Mouse (Mus musculus): ENCODE measurements around the gene Nsun6.
A peak's percentile ranks its signal among the peaks of the same experiment; 100 is the strongest.

The Nsun6 gene

DNA sequence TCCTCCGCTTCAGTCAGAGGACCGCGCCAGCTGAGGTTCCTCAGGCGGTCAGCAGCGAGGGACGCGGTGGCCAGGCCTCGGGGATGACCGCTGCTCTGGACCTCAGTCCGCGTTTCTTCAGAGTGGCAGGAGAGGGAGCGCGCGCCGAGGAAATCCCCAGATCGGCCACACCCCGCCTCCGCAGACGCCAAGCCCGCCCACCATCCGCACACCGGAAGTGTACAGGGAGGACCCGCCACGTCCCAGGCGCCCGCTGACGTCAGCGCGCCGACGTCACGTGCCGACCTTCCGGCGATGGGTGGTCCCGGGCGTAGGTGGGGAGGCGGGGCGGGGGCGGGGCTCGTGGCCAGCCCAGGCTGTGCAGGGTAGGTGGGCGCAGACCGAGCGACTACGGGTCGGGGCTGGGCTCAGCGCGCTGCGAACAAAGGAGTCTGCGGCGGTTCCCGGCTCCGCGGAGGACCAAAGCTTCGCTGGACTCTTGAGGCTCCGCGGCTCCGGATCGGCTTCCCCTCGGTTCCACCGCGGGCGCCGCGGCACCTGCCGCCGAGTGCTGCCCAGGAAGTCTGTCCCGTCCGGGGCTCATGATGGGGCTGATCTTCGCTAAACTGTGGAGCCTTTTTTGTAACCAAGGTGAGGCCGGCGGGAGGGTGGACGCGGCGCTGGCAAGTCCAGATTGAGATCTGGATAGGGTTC is at the start of gene Nsun6:
Gene Nsun6, minus strand, starts transcription at position 125 of the 693 bp plus-strand sequence.
- peak; percentile 91 for DNase-seq (ENCODE audit: low spot score)

DNA sequence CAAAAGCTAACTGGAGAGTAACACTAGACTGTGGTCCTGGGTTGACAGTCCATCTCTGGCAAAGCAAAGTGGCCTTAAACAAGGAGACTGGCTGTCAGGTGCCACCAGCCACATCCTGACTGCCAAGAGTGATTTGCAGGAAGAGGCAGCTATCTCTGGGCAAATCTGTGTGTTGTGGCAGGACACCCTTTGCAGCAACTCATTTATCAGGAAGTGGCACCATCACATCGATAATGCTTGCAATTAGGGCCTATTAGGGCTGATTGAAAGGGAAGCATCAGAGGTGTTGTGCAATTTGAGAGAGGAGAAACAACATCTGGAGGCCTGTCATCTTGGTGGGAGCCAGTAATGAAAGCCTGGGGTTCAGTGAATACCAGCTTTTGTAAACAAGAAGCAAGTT is 49.5 kb upstream of the Nsun6 start:
- DNase-seq (ENCODE audit: low spot score) = no peak

DNA sequence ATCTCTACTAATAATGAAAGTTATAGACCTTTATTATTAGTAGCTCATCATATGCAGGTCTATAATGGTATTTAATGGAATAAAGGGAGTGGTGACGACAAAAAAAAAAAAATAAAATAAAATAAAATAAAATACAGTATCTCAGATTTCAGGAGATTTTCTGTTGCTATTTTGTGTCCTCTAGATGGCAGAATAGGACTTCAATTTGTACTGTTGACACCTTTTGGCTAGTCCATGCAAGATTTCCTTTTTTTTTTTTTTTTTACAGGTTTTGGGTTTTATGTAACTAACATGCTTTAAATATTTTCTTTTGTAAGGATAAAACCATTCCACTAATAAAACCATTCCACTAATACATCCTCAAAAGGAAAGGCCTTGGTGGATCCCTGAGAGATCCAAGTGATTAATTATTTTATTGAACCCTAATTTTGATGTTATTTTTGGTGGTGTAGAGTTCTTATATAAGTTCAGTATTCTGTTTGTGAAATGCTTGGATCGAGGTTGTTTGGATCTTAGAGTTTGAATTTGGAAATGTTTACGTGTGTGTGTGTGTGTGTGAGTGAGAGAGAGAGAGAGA is 41.7 kb upstream of the Nsun6 start:
- DNase-seq (ENCODE audit: low spot score) = no peak

DNA sequence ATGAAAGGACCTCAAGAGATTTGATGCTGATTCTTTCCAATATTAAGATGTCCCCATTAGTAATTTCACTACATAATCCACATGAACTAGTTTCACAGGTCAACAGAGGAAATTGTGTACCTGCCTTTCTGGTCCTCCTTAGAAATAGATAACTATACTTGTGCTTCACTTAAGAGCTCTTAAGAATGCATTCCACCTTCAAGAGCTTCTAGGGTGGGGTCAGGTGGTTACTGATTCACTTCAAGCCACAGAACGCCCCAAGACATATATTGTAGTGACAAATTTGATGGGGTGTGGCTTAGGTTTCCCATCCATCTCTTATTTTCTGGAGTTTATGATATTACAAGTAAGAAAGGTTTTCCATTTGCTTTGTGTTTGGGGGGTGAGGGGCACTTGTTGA is 32.4 kb upstream of the Nsun6 start:
- DNase-seq (ENCODE audit: low spot score) = no peak

DNA sequence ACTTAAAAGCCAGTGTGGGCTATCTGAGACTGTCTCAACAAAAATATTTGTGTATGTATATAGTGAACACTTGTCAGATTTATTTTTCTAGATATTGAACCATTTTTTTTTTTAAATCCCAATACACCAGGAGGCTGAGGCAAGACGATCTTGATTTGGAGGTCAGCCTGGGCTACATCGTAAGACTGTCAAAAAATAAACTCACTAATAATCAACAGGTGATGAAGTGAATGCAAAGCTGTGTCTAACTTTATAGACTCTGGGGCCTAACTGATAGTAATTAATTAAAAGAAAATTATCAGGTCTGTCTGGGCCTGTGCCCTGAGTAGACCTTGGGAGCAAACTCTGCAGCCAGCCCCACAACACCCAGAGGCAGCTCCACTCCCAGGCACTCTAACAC is 28.8 kb upstream of the Nsun6 start:
- DNase-seq (ENCODE audit: low spot score) = no peak

DNA sequence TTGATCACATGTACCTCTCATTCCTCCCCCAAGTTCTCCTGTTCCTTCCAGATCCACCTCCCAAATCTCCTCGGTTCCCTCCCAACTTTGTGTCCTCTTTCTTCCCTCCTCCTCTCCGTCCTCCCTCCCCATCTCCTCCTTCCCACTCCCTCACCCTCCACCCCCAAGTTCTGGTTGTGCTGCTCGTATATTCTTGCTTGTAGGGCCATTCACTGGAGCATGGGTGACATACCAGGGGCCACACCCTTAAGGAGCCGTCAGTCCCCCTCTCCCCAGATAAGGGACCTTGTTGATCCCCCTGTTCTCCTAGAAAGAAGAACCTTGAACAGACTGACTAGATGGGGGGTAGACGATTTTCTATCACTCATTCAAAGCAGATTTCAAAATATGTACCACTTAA is 12.2 kb upstream of the Nsun6 start:
- no peak for DNase-seq (ENCODE audit: low spot score)

DNA sequence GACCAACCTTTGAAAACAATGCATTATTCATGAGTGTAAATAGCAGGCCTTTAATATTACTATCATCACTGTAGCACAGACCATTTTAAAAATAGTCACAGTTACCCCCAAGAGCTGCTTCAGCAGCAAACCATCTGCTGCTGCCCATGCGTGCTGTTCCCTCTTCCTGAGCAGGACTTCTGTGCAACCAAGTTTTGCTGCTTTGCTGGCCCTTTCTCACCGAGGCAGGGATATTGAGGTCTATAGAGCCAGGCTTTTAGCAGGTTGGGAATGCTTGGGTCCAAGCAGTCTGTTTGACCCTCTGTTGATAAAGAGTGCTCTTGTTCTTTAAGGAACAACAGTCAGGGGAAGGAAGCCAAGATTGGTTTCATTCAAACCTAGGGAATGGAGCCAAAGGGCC is 10.6 kb upstream of the Nsun6 start:
- DNase-seq (ENCODE audit: low spot score) = no peak

DNA sequence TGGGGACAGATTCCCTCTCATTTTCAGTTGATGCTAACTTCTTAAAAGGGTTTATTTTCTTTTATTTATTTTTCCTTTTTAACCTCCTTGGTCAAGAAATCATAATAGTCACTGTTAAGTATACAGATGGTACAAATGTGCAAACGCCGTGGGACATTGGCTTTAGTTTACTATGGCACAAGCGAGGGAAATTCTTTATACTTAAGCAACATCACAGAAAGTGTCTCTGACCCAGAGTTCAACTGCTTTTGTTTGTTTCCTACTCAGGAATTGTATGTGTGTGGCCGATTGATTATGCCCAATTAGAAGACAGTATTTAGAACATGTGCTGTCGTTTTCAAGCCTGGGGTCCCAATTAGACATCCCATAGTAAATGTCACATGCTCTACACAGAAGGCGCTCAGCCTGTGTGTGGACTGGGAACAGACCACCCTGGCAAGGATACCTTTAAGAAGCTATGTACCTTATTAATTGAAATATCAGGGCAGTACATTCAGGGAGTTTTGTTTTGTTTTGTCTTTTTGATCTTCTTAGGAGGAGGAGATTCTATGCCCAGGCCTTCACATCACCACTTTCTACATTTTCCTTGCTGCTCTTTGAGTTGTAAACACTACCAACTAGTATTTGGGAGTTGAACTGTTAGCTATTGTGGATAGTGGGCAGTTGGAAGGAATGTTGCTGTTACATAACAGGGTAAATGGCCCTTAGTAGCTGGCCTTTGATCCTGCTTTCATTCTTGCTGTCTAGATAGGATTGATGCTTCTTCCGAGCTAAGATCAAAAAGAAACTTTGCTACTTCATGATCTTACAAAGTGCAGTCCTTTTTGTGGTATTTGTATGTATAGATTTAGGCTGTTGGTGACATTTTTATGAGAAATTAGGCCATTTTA is 9.8 kb upstream of the Nsun6 start:
- DNase-seq (ENCODE audit: low spot score) = no peak

DNA sequence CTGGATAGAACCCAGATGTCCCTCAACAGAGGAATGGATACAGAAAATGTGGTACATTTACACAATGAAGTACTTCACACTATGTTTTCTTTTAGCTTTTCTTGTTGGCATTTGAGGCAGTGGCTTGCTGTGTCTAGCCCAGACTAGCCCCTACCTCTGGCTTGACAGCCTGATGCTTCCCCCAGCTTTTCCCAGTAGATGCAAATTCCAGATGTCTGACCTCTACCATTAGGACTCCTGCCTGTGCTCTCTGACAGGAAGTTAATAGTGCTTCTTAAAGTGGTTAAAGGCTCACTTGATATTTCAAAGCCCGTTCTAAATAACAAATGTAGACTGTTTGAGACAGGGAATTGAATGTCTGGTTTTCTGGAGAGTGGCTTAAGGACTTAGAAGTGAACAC is 8.9 kb upstream of the Nsun6 start:
- DNase-seq (ENCODE audit: low spot score) = no peak

DNA sequence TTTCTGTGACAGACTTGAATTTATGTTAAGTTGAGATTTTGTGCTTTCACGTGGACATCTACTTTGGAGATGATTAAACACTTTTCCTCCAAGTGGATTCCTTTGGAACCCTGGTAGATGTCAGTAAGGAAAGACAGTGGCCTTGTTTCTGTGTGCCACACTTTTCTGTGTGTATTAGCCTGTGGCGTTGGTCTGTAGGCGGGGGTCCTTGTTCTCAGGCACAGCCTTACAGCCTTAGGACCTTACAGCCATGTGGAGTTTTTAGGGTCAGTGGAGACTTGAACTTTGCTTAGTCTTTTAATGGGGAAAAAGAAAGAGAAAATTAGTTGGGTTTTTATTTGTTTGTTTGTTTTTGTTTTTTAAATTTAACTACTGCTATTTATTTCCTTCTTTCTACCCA is 6.0 kb upstream of the Nsun6 start:
- no peak for DNase-seq (ENCODE audit: low spot score)

DNA sequence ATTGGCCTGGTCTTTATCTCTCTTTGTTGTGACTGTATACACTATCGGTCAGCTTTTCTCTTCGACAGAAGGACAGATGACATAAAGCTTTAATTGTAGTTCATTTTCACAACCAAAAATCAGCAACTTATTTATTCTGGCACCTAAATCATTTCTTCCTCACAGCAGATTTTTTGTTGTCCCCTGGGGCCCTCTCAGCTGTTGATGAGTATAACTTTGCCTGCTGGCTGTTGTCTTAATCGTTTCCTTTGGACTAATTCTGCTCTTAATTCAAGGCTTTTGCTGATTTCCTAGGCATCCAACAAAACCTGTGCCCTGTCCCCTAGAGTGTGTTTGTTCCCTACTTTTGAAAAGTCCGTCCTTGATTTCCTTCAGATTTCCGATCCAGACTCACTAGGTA is 3.4 kb upstream of the Nsun6 start:
- DNase-seq (ENCODE audit: low spot score) = no peak

DNA sequence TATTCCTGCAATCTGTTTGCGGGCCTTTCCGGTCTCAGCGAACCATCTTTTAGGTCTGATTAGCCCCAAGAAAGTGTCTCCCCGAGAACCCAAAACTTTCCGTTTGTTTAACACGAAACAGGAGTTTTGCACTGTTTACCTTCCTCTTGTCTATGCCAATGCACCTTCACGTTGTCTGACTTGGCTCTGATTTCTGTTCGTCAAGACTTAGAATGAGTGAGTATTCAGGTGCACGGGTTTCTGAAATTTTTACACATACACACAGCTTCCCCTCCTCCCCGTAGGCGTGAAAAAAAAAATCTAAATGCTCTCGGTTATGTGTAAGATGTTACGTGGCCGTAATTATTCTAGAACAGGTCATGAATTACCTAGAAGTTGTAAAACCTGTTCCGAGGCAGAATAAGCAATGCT is 877 bp upstream of the Nsun6 start:
- no peak for DNase-seq (ENCODE audit: low spot score)

DNA sequence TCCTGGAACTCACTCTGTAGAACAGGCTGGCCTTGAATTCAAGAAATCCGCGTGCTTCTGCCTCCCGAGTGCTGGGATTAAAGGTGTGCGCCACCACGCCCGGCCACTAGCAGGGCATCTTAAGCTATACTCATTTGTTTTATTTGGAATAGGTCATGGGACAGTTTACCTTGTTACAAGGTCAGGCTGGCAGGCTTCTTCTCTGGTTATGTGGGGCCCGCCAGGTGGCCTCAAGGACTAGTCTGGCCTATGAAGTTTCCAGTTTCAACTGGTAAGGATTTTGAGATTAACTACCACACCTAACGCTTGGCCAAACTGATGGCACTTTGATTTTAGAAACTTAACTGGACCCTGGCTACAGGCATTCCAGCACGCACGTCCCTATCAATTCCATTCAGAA is 373 bp downstream of the Nsun6 start:
- no peak for DNase-seq (ENCODE audit: low spot score)

DNA sequence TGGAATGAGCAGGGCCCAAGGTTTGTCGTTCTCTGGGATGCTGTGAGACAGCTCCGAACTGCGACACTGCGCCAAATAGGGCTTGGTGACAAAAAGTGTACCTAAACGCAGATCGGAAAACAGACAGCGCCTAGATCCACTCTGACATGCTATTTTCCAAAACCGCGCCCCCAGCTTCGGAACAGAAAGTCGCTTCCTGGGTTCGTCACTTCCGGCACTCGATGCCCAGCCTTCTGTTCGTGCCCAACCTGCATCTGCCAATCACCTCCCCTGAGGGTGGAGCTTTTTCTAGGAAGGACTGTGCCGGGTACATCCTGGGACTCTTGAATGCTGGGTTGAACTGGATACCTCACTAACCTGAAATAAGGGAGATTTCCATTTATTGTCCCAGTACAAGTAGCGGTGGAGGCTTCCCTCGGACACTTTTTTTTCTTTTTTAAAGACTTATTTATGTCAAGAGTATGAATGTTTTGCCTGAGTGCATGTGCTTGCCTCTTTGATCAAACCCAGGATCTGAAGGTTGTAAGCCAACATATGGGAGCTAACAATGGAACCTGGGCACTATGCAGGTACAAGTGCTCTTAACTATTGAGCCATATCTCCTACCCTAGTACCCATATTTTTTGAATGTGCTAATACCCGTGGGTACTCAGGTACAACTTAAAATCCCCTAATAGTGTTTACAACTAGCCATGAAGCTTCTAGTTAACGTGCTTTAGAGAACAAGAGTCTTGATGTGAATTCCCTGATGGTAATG is 5.6 kb downstream of the Nsun6 start, which contains the start of gene Arl5b:
Gene Arl5b, plus strand, starts transcription at position 279 of the 757 bp plus-strand sequence.
- DNase-seq (ENCODE audit: low spot score) = peak; percentile 83

DNA sequence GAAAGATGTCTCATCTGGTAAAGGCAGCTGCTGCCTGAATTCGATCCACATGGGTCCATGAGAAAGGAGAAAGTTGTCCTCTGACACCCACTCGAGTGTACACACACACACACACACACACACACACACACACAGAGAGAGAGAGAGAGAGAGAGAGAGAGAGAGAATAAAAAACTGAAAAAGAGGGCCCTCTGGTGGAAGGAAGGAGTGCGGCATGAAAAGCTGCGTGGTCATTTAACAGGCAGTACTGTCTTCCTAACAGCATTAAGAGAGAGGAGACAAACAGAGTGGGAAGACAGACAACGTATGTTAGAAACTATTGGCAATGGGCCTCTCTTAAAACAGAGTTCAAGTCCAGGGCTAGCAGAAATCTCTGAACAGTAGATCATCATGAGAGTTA is 14.5 kb downstream of the Nsun6 start:
- DNase-seq (ENCODE audit: low spot score) = no peak

DNA sequence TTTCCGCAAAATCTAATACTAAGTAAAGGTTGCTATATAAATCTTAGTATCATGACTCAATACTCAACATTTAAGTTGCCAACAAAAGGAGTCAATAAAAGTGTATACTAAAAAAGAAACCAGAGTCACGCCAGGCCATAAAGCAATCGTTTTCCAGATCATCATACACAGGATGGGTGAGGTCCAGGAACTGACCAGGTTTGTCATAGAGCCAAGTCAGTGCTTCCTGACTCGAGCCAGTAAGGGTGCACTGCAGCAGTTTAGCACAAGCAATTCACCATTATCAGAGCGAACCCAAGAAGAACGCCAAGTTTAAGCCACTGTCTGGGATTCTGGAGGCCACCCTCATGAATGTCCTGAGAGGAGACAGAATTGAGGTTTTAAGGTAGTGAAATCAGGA is 16.2 kb downstream of the Nsun6 start:
- DNase-seq (ENCODE audit: low spot score) = no peak

DNA sequence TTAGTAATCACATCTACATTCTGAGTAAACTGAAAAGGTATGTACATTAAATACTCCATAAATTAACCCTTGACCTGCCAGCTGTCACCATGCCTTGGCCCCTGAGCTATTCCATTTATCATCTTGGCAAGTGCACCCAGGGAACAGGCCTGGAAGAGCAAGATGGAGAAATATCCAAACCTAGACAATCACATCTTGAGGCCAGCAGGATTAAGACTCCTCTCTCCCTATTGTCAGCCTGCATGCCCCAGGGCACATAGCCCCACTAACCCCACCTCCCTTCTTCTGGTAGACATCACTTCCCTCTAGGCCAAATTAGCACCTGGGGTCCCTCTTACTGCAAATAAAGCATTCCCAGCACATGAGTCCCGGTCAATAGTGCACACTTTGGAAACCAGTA is 27.1 kb downstream of the Nsun6 start:
- no peak for DNase-seq (ENCODE audit: low spot score)

DNA sequence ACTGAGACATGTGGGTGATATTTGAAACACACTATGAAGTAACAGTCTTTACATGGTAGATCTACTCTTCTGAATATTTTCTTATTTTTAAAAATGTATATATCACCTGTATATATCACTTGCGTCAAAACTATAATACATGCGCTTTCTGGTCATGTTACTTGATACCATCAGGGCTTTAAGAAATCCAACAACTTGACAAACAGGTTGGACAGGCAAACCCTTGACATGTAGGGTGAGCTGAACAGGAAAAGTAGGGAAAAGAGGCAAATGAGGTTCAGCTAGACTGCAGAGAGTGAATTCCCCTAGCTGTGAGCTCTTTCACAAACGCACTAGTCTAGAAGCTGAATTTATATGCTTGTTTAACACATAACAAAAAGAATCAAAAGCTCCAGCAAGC is 28.1 kb downstream of the Nsun6 start:
- no peak for DNase-seq (ENCODE audit: low spot score)

DNA sequence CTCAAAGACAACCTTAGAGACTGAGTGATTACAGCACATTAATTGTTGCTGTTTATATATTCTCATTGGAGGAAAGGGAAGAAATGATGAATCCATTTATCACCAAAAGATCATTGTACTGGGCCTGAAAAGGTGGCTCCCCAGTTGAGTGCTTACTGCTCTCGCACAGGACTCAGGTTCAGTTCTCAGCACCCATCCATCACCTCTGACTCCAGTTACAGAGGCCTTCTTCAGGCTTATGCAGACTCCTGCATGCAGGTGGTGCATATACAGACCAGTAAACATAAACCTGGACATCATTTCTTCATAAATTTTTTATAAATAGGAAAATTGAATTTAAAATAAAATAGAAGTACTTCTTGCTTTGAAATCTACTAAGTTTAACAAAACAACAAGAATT is 46.8 kb downstream of the Nsun6 start:
- DNase-seq (ENCODE audit: low spot score) = no peak

DNA sequence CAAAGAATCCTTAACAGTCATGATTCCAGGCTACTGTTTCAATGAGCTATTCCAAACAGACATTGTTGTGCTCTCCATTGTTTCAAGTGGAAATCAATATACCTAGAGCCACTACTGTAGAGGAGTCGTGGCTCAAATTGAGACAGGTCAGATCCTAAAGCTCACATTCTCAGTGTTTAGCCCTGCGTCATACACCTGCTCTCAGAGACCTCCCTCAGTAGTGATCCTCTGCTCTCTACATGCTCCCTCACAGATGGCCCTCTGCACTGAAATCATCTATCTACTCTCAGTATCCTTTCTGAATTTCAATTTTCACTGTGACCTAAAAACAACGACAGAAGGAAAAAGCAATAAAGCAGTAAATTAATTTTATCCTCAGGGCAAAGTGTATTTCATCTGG is 47.3 kb downstream of the Nsun6 start:
- no peak for DNase-seq (ENCODE audit: low spot score)

DNA sequence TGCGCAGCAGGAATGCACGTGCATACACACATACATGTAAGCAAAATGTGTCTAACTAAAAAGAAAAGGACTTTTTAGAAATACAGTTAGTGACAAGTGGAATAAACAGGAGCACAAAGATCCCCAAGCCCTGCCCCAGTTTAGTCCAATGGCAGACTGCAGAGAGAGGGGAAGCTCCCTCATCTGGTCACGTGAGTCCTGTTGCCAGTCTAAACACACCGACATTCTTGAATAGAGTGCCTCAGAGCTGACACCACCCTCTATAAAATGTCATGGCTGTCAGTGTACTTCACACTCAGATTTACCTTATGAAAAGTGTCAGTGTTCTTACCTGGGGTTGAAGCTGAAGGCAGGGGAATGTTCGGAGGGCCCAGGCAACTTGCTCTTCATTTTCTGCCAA is 57.0 kb downstream of the Nsun6 start:
- DNase-seq (ENCODE audit: low spot score) = no peak

DNA sequence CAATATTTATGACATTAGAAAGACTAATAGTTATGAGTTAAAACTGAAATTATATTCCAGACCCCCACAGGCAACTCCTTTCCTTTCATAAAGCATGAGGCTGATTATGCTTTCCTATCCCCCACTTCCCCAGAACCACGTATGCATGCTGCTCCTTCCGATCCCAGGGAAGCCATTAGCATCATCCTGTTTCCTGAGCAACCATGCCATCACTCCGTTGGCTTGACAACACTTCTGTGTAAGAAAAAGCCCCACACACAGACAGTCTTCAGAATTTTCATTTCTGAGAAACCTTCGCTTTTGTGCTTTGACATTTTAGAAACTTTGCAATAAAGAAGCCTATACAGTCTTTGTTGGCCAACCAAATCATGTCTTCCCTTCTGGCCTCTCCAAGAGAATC is 58.8 kb downstream of the Nsun6 start:
- no peak for DNase-seq (ENCODE audit: low spot score)
